Mouse (Mus musculus): ENCODE data around the gene Gabrp.

Gabrp gene

GRCm38 (mm10) chr11:33578859-33579258, at the start of gene Gabrp:
TSS of gene Gabrp (minus strand) at chr11:33578959.
- no peak for DNase-seq (ENCODE audit: extremely low read depth, low read depth)

GRCm38 (mm10) chr11:33627136-33627742, 48.5 kb upstream of the Gabrp start:
- DNase-seq (ENCODE audit: extremely low read depth, low read depth), result no peak

- DNase-seq (ENCODE audit: extremely low read depth, low read depth), result no peak
These were observed 35.5 kb upstream of the Gabrp start for GRCm38 (mm10) chr11:33614218-33614617.

- no peak for DNase-seq (ENCODE audit: extremely low read depth, low read depth)
These were observed 29.0 kb upstream of the Gabrp start for GRCm38 (mm10) chr11:33607784-33608183.

DNA sequence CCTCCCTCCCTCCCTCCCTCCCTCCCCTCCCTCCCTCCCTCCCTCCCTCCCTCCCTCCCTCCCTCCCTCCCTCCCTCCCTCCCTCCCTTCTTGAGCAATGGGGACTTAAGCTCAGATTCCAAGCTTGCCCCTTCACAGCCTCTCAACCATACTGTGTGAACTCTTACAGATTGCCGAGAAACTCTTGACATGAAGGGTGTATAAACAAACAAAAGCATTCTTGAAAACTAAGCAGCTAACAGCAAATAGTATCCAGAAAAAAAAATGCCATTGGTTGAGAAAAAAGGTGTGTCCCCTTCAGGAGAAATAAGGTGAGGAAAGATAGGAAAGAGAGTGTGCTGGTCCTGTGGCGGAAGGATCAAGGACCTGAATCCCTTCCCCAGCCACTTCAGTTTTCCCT, 24.4 kb upstream of the Gabrp start:
- no peak for DNase-seq (ENCODE audit: extremely low read depth, low read depth)

DNA sequence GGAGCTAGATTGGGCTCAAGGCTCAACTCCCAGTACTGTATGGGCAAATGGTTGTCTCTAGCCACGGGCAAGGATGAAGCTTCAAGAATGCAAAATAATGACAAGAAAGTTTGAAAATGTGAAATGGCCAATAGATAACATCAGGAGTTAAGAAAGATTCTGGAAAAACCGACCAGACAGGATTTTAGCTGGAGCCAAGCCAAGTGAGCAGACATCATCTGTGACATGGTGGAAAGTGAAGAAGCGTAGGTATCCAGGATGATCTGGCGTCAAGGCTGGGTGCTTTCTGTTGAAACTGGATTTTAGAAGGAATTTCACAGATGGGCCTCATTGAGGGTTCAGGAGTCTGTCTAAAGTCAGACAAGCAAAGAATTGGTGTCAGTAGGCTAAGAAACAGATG, 20.2 kb upstream of the Gabrp start, which contains the start of gene D130052B06Rik:
TSS of gene D130052B06Rik (plus strand) at position 317 of the 400 bp plus-strand sequence.
- no peak for DNase-seq (ENCODE audit: extremely low read depth, low read depth)

- DNase-seq (ENCODE audit: extremely low read depth, low read depth), result no peak
These were observed 17.9 kb upstream of the Gabrp start for GRCm38 (mm10) chr11:33596655-33597054.

GRCm38 (mm10) chr11:33592826-33593225, 14.1 kb upstream of the Gabrp start:
- DNase-seq (ENCODE audit: extremely low read depth, low read depth), result no peak

- no peak for DNase-seq (ENCODE audit: extremely low read depth, low read depth)
These were observed 12.0 kb upstream of the Gabrp start for GRCm38 (mm10) chr11:33590771-33591170.

DNA sequence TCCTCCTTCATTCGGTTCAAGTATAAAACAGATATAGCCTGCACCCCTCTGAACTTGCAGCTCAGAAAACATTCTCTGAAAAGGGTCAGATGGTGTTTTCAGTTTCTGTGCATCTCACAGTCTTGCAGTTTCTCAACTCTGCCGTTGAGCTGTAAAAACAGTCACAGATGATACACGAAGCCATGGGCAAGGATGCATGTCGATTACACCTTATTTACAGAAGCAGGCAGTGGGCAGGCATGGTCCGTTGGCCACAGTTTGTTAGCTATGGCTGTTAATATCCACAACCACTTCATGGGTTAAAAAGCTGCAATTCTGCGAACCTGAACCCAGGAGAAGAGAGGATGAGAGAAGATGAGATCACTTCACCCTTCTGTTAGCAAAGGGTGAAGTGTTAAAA, 7.9 kb upstream of the Gabrp start:
- DNase-seq (ENCODE audit: extremely low read depth, low read depth), result no peak

DNA sequence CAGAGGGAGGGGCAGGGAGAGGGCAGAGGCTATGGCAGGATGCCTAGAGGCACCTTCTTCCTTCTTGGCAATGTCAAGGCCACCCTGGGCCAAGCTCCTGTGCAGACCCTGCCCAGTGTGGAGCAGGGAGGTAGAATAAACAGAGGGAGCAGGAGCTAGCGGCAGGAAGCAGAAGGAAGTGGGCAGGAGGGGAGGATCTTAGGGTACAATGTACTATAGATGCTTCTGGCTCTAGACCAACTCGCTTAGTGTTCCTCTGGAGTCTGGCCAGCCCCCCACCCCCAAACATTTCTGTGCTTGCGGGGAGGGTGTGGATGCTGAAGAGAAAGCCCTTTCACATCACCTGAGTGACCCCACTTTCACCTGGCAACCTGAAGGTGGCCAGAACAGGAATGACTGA, 862 bp upstream of the Gabrp start:
- no peak for DNase-seq (ENCODE audit: extremely low read depth, low read depth)

- DNase-seq (ENCODE audit: extremely low read depth, low read depth), result no peak
These were observed 3.8 kb downstream of the Gabrp start for GRCm38 (mm10) chr11:33574944-33575343.

GRCm38 (mm10) chr11:33570413-33570812, 8.3 kb downstream of the Gabrp start:
- DNase-seq (ENCODE audit: extremely low read depth, low read depth), result no peak

DNA sequence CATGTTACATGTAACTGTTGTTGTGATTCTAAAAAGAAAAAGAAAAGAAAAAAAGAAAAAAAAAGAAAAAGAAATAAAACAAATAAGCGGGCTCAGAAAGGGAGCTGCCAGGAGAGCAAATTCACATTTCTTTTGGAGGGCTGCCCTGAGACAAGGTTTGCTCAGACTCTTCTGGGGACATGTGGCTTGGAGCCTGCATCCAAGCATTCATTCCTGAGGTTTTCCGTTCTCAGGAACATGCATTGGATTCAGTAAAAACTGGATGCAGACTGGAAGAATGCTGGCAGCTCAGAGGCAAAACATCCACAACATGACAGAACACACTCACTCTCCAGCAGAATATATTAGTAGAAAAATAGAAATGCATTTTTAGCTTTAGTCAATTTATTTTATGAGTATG, 14.8 kb downstream of the Gabrp start:
- no peak for DNase-seq (ENCODE audit: extremely low read depth, low read depth)

DNA sequence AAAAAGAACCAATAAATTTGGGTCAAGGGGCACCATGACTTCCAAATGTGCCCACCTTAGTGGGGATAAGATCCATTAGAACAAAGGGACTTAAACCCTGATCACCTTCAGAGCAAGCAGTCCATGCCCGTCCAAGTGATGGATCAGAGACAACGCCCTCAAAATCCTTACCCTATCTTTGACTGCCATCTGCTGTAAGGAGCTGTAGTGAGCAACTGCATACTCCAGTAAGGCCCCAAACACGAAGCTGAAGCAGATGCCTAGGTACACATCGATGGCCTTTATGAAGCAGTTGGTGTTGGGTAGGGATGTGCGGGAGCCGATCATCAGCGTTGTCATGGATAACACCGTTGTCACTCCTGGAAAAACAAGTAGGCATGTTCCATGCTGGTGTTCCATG, 24.6 kb downstream of the Gabrp start:
- no peak for DNase-seq (ENCODE audit: extremely low read depth, low read depth)

DNA sequence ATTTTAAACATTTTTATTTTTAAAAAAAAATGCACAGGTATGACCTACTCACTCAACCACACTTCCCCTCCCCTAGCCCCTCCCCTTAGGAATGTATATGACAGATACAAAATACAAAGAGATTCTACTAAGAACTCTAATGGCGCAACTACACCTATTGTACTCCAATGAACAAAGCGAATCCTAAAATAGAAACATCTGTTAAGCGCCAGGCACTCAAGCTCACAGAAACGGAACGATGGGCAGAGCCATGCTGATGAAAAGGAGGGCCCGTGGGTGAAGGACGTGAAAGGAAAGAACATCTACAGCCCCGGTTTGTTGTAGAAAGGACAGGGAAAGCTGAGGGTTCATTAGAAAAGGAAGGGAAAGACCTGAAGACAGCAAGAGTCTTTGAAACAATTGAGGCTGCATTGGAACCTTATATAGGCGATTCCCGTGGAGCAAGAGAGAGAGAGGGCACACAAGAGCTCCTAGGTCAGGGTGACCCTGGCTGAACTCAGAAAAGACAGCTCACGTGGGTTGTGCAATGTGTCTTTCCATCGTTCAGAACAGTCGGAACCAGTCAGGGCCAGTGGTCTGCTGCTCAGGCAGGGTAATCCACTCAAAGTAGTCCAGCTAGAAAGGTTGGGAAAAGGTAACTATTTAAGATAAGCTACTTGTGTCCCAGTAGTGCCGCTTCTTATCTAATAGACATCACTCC, 27.7 kb downstream of the Gabrp start:
- no peak for DNase-seq (ENCODE audit: extremely low read depth, low read depth)

DNA sequence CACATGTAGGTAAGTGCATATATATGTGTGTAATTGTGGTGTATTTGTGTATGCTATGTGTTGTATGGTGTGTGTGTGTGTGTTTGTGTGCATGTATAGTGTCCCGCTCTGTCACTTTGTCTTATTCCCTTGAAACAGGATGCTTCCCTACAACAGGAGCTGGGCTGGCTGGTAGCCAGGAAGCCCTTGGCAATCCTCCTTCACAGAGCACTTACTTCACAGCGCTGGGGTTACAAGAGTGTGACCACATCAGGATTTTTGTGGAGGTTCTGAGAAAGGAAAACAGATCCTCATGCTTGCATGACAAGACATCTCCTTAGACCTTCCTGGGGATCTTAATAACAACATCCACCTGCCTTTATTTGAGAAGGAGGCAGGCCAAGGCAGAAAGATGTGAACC, 31.4 kb downstream of the Gabrp start:
- no peak for DNase-seq (ENCODE audit: extremely low read depth, low read depth)

DNA sequence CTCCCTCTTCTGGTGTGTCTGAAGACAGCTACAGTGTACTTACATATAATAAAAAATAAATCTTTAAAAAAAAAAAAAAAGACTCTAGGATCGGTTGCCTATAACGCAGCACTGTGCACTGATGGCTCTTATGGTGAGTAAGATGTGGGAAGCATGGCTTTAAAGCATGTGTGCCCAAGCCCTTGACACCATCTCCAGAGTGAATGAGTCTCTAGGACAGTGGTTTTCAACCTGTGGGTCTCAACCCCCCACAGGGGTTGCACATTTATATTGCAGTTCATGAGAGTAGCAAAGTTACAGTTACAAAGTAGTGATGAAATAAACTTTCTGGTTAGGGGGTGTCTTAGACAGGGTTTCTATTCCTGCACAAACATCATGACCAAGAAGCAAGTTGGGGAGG, 33.8 kb downstream of the Gabrp start:
- no peak for DNase-seq (ENCODE audit: extremely low read depth, low read depth)

DNA sequence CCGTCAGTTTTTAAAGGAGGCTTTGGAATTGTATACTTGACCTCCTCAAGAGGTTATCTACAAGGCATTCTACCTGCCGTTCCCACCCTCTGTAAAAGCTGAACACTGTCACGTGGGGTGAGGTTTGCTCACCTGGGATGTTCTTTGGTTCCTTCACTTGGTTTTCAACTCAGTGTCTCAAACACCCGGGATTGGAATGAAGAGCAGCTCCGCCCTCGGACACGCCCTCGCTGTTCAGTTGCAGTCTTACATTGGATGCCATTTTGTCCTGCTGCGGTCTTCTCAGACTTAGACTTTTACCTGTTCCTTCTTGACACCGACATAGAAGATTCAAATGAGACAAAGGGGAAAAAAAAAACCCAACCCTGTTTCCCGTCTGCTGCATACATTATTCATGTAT, 34.6 kb downstream of the Gabrp start:
- DNase-seq (ENCODE audit: extremely low read depth, low read depth), result no peak

- DNase-seq (ENCODE audit: extremely low read depth, low read depth), result no peak
These were observed 41.2 kb downstream of the Gabrp start for GRCm38 (mm10) chr11:33537390-33538125.

GRCm38 (mm10) chr11:33536636-33537035, 42.1 kb downstream of the Gabrp start:
- DNase-seq (ENCODE audit: extremely low read depth, low read depth), result no peak

- DNase-seq (ENCODE audit: extremely low read depth, low read depth), result no peak
These were observed 44.2 kb downstream of the Gabrp start for GRCm38 (mm10) chr11:33534541-33534940.

GRCm38 (mm10) chr11:33533577-33533976, 45.2 kb downstream of the Gabrp start:
- no peak for DNase-seq (ENCODE audit: extremely low read depth, low read depth)
